Mouse (Mus musculus): ENCODE results near the gene Zfp146. TPM values are rescaled to one million over a fixed set of nuclear protein-coding genes. Genes with fewer than 3 reads are reported as not detected.
"Not testable (repeated sequence)": the region's sequence is repeated elsewhere in the genome, so short reads cannot be mapped to it uniquely, and the experiment has no call there.

Zfp146 gene
- total RNA-seq, 2 experiments from 2014 or later: 23.5 to 27.0 TPM

GRCm38 (mm10) chr7:30194101-30194831 lies 24.7 kb upstream of the Zfp146 start:
- peak; percentile 62 for DNase-seq
- intact Hi-C loops (cut with DNase I; ENCODE audit: low total_unique reads): no loop called here

- DNase-seq: peak; percentile 78
- intact Hi-C loops (cut with DNase I; ENCODE audit: low total_unique reads): no loop called here
Measured at GRCm38 (mm10) chr7:30193581-30194100, 24.1 kb upstream of the Zfp146 start.

DNA sequence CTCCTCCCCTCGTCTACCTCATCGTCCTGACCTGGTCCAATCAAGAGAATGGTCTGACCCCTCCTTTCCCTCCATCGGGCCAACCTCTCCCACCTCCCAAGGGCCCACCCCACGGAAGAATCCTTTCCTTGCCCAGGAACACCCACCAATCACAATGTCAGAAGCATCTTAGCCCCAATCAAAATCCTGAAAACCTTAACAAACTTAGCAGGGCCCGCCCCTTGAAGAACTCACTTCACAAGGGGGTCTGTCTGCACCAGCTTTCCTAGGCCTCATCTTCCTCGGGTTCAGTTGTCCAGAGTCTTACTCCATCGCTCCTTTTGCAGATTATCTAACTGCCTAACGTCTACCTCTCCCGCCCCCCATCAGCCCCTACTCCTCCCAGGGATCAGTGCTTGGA lies 23.5 kb upstream of the Zfp146 start:
- peak; percentile 40 for DNase-seq
- intact Hi-C loops (cut with DNase I; ENCODE audit: low total_unique reads): no loop called here

DNA sequence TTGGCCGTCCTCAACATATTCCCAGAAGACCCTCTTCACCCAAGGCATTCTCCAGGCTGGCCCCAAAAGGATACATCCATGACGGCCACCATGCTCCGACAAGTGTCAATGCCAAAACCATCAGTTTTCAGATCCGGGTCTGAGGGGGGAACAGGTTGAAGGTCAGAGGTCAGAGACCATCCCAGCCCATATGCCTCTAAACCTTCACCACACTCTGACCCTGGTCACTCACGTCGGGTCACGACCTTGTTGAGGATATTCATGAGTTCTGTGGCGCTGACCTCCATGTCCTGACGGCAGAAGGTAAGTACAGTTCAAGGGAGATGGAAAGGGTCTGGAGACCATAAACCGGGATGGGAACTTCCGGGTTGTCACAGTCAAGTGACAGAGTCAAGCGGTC lies 22.5 kb upstream of the Zfp146 start:
- intact Hi-C loops (cut with DNase I; ENCODE audit: low total_unique reads): no loop called here
- no peak for DNase-seq

- intact Hi-C loops (cut with DNase I; ENCODE audit: low total_unique reads): no loop called here
- DNase-seq: no peak
Measured at GRCm38 (mm10) chr7:30189116-30189491, 19.6 kb upstream of the Zfp146 start.

DNA sequence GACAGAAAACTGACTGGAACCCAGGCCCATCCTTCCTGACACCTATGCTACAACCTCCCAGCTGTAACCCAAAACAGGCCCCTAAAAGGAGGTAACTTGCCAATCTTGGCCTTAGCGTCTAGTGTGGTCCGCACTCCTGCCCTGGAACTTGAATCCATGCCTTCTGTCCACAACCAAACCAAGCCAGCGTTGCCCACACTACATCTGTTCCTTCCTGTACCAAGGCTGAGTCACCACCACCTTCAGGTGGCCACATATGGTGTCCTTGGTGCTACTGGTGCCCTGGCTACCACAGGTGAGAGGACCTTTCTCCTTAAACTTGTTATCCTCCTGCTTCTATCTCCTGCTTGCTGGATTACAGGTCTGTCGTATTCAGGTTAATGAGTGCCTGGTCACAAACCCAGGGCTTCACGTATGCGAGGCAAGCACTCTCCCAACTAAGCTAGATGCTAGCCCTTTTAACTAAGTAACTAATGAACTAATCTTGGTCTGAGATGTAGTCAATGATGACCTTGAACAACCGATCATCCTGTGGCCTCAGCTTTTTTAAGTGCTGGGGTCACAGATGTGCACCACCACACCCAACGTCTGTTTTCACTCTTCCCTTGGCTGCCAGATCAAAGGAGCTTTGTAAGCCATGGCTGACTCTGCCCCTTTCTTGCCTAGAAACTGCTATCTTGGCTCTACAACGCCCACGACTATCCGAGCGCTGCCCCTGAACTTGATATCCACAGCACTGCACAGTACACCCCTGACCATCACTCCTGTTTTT lies 19.0 kb upstream of the Zfp146 start:
- intact Hi-C loops (cut with DNase I; ENCODE audit: low total_unique reads): no loop called here
- DNase-seq: no peak

GRCm38 (mm10) chr7:30184641-30185348 lies 15.2 kb upstream of the Zfp146 start:
- no peak for DNase-seq
- intact Hi-C loops (cut with DNase I; ENCODE audit: low total_unique reads): no loop called here

DNA sequence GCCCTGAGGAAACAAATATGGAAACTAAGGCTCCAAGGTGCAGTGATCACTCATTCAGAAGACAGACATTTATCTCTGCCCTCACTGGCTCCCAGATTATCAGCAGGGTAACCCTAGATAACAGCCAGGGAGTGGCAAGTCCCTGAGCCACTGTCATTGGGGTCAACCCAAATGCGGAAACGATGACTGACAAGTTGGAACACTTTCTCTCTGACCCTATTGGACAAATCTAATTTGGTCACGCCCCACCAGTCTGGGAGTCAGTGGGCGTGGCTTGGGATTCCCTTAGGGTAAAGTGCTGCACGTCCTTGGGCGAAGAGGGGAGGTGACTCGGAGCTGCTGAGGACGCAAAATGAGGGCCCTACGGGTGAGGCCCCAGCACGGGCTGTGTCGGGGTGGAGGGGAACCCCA lies 14.3 kb upstream of the Zfp146 start, which contains the start of gene Cox7a1:
Cox7a1 (plus strand) TSS at position 266 of the 411 bp plus-strand sequence.
- peak; percentile 91 for DNase-seq
- intact Hi-C loops (cut with DNase I; ENCODE audit: low total_unique reads): no loop called here

GRCm38 (mm10) chr7:30183189-30183588 lies 13.6 kb upstream of the Zfp146 start:
- not testable (repeated sequence) for DNase-seq

GRCm38 (mm10) chr7:30181929-30182328 lies 12.4 kb upstream of the Zfp146 start:
- DNase-seq; intact Hi-C loops (cut with DNase I; ENCODE audit: low total_unique reads): not testable (repeated sequence)

More at GRCm38 (mm10) chr7:30183189-30183588, 13.6 kb upstream of the Zfp146 start:
- intact Hi-C loops (cut with DNase I; ENCODE audit: low total_unique reads): not testable (repeated sequence)

DNA sequence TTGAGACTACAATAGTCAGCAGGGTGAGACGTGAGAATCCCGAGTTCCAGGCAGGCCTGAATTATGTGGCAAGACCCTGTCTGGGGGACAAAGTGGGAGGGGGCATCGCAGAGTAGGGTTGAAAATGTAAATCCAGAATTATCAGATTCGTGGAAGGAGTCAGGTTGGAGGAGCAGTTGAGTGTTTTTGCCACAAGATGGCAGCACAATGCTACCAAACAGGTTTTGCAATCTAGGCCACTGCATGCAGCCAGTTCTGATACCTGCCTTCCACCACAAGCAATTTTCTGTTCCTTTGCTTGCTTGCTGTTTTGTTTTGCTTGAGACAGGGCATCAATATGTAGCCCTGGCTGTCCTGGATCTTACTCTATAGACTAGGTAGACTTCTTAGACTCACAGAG lies 11.8 kb upstream of the Zfp146 start:
- peak; percentile 63 for DNase-seq
- intact Hi-C loops (cut with DNase I; ENCODE audit: low total_unique reads): no loop called here

DNA sequence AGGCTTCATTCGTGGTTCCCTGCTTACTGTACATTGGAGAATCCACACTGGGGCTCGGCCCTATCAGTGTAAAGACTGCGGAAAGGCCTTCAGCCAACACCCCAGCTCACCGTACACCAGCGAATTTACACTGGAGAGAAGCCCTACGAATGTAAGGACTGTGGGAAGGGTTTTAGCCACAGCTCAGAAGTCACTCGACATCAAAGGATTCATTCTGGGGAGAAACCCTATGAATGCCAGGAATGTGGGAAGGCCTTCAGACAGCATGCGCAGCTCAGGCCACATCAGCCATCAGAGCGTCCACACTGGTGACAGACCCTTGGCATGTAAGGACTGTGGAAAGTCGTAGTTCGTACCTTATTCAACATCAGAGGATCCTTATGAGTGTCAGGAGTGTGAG lies 8.7 kb upstream of the Zfp146 start:
- intact Hi-C loops (cut with DNase I; ENCODE audit: low total_unique reads): loop anchor here (5.0 kb wide), 1 partner anchor 34 kb away; no protein-coding TSS in a partner anchor
- no peak for DNase-seq

- intact Hi-C loops (cut with DNase I; ENCODE audit: low total_unique reads): loop anchor here (5.0 kb wide), 1 partner anchor 36 kb away; no protein-coding TSS in a partner anchor
- no peak for DNase-seq
Measured at GRCm38 (mm10) chr7:30176474-30176873, 6.9 kb upstream of the Zfp146 start.

GRCm38 (mm10) chr7:30170283-30170951 lies 867 bp upstream of the Zfp146 start:
- intact Hi-C loops (cut with DNase I; ENCODE audit: low total_unique reads): no loop called here
- no peak for DNase-seq

GRCm38 (mm10) chr7:30168914-30169582 lies 502 bp downstream of the Zfp146 start:
- DNase-seq: no peak
- intact Hi-C loops (cut with DNase I; ENCODE audit: low total_unique reads): loop anchor here (10.0 kb wide), 1 partner anchor 74 kb away; the partner anchor contains the start of genes Gm26920, Zfp260 and Zfp566

DNA sequence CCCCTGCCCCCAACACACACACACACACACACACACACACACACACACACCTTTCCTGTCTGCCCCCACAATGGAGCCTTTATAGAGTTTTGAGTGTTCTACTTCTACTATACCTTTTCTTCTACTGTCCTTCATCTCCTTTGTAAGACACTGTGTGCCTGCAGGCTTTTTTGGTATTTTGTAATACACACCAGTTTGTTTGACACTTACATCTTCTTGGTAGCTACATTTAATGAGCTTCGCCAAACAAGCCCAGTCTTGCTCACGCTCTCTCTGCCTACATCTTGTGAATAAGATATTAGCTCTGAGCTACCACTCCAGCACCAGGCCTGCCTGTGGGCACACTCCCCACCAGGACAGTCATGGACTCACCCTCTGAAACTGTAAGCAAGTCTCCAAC lies 4.8 kb downstream of the Zfp146 start:
- DNase-seq: no peak
- intact Hi-C loops (cut with DNase I; ENCODE audit: low total_unique reads): loop anchor here (10.0 kb wide), 1 partner anchor 70 kb away; the partner anchor contains the start of genes Gm26920, Zfp260 and Zfp566

DNA sequence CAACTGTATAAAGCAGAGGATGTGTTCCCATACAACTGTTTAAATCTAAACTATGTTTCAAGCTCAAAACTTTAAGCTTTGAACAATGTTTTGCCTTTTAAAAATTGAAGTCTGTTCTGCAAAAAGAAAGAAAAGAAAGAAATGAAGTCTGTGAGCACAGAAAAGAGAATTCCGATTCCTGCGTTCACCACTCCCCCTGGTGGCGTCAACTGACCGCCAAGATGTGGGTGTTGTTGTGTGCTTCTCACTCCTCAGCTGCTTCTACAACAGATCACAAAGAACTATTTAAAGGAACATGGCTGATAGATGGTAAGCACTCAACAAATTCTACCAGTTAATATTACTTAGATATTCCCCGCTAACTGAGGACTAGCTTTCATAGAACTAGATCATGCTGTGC lies 6.4 kb downstream of the Zfp146 start:
- intact Hi-C loops (cut with DNase I; ENCODE audit: low total_unique reads): loop anchor here (10.0 kb wide), 1 partner anchor 68 kb away; the partner anchor contains the start of genes Gm26920, Zfp260 and Zfp566

DNA sequence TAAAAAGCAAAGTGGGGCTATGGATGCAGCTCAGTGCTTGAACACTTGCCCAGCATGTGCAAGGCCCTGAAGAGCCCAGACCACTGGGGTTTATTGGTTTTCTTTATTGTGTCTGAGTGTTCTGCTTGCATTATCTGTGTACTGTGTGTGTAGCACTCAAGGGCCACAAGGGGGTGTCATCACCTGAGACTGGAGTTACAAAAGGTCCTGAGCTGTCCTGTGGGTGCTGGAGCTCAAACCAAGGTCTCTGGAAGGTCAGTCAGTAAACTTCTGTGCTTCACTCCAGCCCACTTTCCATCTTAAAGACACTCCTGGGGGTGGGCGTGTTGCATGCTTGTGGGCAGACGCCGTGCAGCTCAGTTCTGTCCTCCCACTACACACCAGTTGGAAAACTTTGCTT lies 14.0 kb downstream of the Zfp146 start:
- DNase-seq: no peak
- intact Hi-C loops (cut with DNase I; ENCODE audit: low total_unique reads): no loop called here

More for the DNA sequence above, 6.4 kb downstream of the Zfp146 start:
- no peak for DNase-seq
